Mouse (Mus musculus) myocyte (in vitro differentiated cells): ENCODE data around the gene Abca5. TPM values are rescaled to one million over a fixed set of nuclear protein-coding genes. Genes with fewer than 3 reads are reported as not detected.
A peak's percentile ranks its signal among the peaks of the same experiment; 100 is the strongest.

Source experiments
- H3K27me3 ChIP-seq: one replicate; pipeline ENCODE4 v1.6.1; 2011; ENCODE audit not compliant: control insufficient read depth, insufficient read depth, insufficient read length
- H3K36me3 ChIP-seq: one replicate; pipeline ENCODE4 v1.6.1; 2011; ENCODE audit not compliant: control insufficient read depth, insufficient read depth
- H3K4me2 ChIP-seq: one replicate; pipeline ENCODE4 v1.6.1; 2011; ENCODE audit warnings: low read depth, control low read depth
- H3K4me3 ChIP-seq: one replicate; pipeline ENCODE4 v1.5.1; 2011; ENCODE audit warnings: mild to moderate bottlenecking, control low read depth, moderate library complexity
- H3K79me2 ChIP-seq: one replicate; pipeline ENCODE4 v1.6.1; 2011; ENCODE audit not compliant: control insufficient read depth, insufficient read depth
- H3ac ChIP-seq: one replicate; pipeline ENCODE4 v1.6.1; 2011; ENCODE audit not compliant: control insufficient read depth, insufficient read length
- CEBPB ChIP-seq: IDR thresholded peaks from 2 replicates; pipeline ENCODE4 v1.6.1; 2011; ENCODE audit warnings: mild to moderate bottlenecking, moderate library complexity; ENCODE audit not compliant: poor library complexity, insufficient read depth, severe bottlenecking
- E2F4 ChIP-seq: IDR thresholded peaks from one replicate; pipeline ENCODE4 v1.6.1; 2011; ENCODE audit warnings: mild to moderate bottlenecking, control low read depth, moderate library complexity; ENCODE audit not compliant: insufficient read depth
- MAX ChIP-seq: IDR thresholded peaks from one replicate; pipeline ENCODE4 v1.6.1; 2011; ENCODE audit warnings: low read depth, mild to moderate bottlenecking, control low read depth
- MYOD1 ChIP-seq, 3 experiments: IDR thresholded peaks; one replicate each; pipeline ENCODE4 v1.6.1; 2011; ENCODE audit warnings: control low read depth in 2 of 3, low read depth in 2 of 3, mild to moderate bottlenecking in 2 of 3, moderate library complexity in 1 of 3; ENCODE audit not compliant: insufficient read length in 2 of 3, control insufficient read depth in 1 of 3
- MYOG ChIP-seq, 3 experiments: IDR thresholded peaks; one replicate each; pipeline ENCODE4 v1.6.1; 2011; ENCODE audit warnings: control low read depth in 2 of 3, low read depth in 2 of 3, mild to moderate bottlenecking in 2 of 3; ENCODE audit not compliant: insufficient read length in 2 of 3, control insufficient read depth in 1 of 3, insufficient read depth in 1 of 3
- POLR2A ChIP-seq: IDR thresholded peaks from one replicate; pipeline ENCODE4 v1.6.1; 2011; ENCODE audit warnings: low read depth, mild to moderate bottlenecking, control low read depth, moderate library complexity; ENCODE audit not compliant: insufficient read length
- POLR2AphosphoS2 ChIP-seq: IDR thresholded peaks from one replicate; pipeline ENCODE4 v1.6.1; 2011; ENCODE audit warnings: low read depth, control low read depth; ENCODE audit not compliant: insufficient read length
- REST ChIP-seq: IDR thresholded peaks from one replicate; pipeline ENCODE4 v1.6.1; 2011; ENCODE audit warnings: mild to moderate bottlenecking, control low read depth, moderate library complexity; ENCODE audit not compliant: insufficient read depth, insufficient read length
- SRF ChIP-seq: IDR thresholded peaks from one replicate; pipeline ENCODE4 v1.6.1; 2011; ENCODE audit warnings: low read depth; ENCODE audit not compliant: control insufficient read depth, insufficient read length
- TCF12 ChIP-seq: IDR thresholded peaks from one replicate; pipeline ENCODE4 v1.6.1; 2011; ENCODE audit warnings: mild to moderate bottlenecking, control low read depth; ENCODE audit not compliant: poor library complexity, insufficient read depth, severe bottlenecking
- TCF3 ChIP-seq: IDR thresholded peaks from one replicate; pipeline ENCODE4 v1.6.1; 2011; ENCODE audit warnings: low read depth, control low read depth; ENCODE audit not compliant: insufficient read length
- USF1 ChIP-seq: IDR thresholded peaks from one replicate; pipeline ENCODE4 v1.6.1; 2011; ENCODE audit warnings: low read depth, mild to moderate bottlenecking, control low read depth, moderate library complexity
- polyA plus RNA-seq: library from polyadenylated mRNA; unstranded; fragments of >200 nt; fragmentation: generic; extraction: Trizol; gene quantifications from one replicate; pipeline ENCODE4 v1.2.1, GENCODE M21; 2012; ENCODE audit warnings: missing spikeins

Abca5 gene
- polyA plus RNA-seq, 1 experiment: 2.9 TPM

DNA sequence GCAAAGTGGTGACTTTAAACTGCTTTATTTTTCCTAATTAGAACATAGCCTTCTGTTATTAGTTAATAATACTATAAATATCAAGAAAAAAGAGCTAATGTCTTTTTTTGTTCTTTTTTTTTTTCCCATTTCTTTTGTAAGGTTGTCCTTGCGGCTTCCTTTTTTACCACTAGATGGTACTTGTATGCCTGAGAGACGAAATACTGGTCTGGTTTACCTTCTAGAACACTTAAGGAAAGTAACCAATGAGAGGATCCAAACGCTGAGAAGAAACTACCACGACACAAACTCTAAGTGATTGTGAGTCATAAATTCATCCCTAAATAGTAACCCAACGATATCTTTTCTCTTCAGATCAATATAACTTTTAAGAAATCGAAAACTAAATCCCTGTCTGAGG lies 10.3 kb upstream of the Abca5 start:
- no peaks in the 10 kb centered on the region for H3K27me3 ChIP-seq
- no peaks in the 10 kb centered on the region for H3K79me2 ChIP-seq
- no peaks in the 10 kb centered on the region for H3K36me3 ChIP-seq
- H3K4me3 ChIP-seq: no peak overlapping the region
- no peak overlapping the region for H3K4me2 ChIP-seq
- TF ChIP-seq MYOG (IDR thresholded peaks at IDR 0.05; ENCODE audit: control insufficient read depth in 1 of 3, insufficient read depth in 1 of 3, insufficient read length in 2 of 3, low read depth in 2 of 3) (no peak), E2F4 (no peak), TCF3 (no peak), TCF12 (no peak), MYOD1 (IDR thresholded peaks at IDR 0.05; ENCODE audit: control insufficient read depth in 1 of 3, insufficient read length in 2 of 3, low read depth in 2 of 3) (no peak), MAX (no peak), USF1 (no peak), CEBPB (no peak), POLR2AphosphoS2 (no peak), SRF (no peak), POLR2A (no peak), REST (no peak)
- H3ac ChIP-seq: no peak overlapping the region

DNA sequence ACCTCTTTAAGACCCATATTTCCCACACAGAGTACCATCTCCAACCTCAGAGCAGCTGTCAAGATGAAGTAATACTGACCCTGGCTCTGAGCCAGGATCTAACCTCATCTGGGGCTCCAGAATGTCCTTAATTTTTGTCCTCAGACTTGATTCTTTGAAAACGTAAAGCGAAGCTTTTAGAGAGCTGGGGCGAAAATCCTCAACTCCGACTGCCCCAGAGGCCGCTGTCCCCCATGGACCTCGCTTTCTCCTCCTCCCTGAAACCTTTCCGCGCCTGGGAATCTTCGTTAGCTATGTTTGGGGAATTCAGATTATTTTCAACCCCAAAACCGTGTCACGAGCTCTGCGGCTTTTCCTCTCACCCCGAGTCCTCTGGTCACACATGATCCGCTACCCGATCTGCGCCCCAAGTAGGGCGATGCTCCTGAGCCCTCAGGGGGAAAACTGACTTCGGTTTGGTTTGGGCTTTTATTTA lies 665 bp downstream of the Abca5 start:
- no peaks in the 10 kb centered on the region for H3K27me3 ChIP-seq
- peaks cover 6% of the 10 kb centered on the region for H3K79me2 ChIP-seq
- H3ac ChIP-seq: peak overlapping the region; percentile 31
- peak overlapping the region; percentile 94 for H3K4me2 ChIP-seq
- peak in 1 of 3 experiments; percentile 21 for TF ChIP-seq MYOD1 (IDR thresholded peaks at IDR 0.05; ENCODE audit: control insufficient read depth in 1 of 3, insufficient read length in 2 of 3, low read depth in 2 of 3)
- TF ChIP-seq MYOG (IDR thresholded peaks at IDR 0.05; ENCODE audit: control insufficient read depth in 1 of 3, insufficient read depth in 1 of 3, insufficient read length in 2 of 3, low read depth in 2 of 3): peak in 1 of 3 experiments; percentile 18
- no peak for TF ChIP-seq E2F4
- TF ChIP-seq TCF12: no peak
- TF ChIP-seq CEBPB: peak; percentile 62; the same call in 1 of the 2 replicates
- TF ChIP-seq TCF3: no peak
- no peak for TF ChIP-seq POLR2A
- peak overlapping the region; percentile 52 for H3K4me3 ChIP-seq
- H3K36me3 ChIP-seq: no peaks in the 10 kb centered on the region

DNA sequence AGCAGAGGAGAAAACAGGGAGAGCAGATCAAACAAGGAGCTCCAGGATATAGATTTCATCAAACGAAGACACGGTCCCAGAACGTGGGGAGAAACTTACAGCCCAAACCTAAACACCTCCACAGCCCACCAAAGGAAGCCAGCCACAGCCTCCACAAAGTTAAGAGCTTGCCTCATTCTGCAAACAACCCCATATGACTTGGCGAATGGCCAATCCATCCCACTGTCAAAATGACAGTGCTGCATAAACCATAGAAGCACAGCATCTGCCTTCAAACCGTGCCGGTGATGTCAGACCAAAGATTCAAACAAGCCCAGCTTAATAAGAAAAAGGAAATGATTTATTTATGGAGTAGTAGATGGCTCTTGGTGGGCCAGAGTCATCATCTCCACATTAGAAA lies 7.4 kb downstream of the Abca5 start:
- H3ac ChIP-seq: no peak overlapping the region
- H3K36me3 ChIP-seq: no peaks in the 10 kb centered on the region
- TF ChIP-seq TCF3 (no peak), CEBPB (no peak)
- H3K79me2 ChIP-seq: peaks cover 6% of the 10 kb centered on the region
- no peak overlapping the region for H3K4me3 ChIP-seq
- H3K4me2 ChIP-seq: no peak overlapping the region
- no peaks in the 10 kb centered on the region for H3K27me3 ChIP-seq

DNA sequence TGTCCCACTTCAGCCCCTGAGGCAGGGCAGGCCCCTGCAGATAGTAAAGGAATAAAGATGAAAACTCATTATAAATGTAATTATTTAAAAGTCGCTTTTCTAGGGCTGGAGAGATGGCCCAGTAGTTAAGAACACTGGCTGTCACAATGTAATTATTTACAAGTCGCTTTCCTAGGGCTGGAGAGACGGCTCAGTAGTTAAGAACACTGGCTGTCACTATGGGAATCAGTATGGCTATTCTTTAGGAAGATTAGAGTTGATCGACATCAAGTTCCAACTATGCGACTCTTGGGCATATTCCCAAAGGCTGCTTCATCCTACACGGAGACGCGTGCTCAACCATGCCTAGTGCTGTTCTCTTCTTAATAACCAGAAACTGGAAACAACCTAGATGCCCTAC lies 15.2 kb downstream of the Abca5 start:
- no peaks in the 10 kb centered on the region for H3K79me2 ChIP-seq

DNA sequence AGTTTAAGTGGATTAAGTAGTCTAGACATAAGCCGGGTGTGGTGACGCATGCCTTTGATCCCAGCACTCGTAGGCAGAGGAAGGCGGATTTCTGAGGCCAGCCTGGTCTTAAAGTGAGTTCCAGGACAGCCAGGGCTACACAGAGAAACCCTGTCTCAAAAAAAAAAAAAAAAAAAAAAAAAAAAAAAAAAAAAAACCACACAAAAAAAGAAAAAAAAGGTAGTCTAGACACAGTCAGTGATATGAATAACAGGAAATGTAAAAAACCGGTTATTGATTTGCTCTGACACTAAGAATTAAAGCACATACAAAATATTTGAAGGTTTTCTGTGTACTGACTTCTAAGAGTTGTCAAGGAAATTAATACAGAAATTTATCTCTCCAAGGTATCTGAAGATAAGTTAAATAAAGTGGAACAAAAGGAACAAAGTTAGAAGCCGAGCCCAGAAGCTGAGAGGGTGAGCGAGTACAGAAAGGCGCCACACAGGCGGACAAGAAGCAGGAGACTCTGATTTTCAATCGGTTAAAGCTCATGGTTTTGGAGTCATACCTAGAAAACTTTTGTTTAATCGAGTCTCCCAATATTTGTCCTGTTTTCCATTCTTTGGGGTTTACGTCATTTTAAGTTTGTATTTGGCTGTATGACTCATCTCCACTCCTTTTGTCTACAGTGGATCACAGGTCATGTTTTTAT lies 30.9 kb downstream of the Abca5 start:
- no peak overlapping the region for H3K4me2 ChIP-seq
- H3K27me3 ChIP-seq: no peaks in the 10 kb centered on the region
- no peak overlapping the region for H3K4me3 ChIP-seq
- TF ChIP-seq SRF: no peak
- TF ChIP-seq CEBPB: no peak
- TF ChIP-seq MYOD1 (IDR thresholded peaks at IDR 0.05; ENCODE audit: control insufficient read depth in 1 of 3, insufficient read length in 2 of 3, low read depth in 2 of 3): no peak
- no peak for TF ChIP-seq TCF3
- no peak for TF ChIP-seq TCF12
- no peak for TF ChIP-seq POLR2A
- no peak for TF ChIP-seq USF1
- TF ChIP-seq POLR2AphosphoS2: no peak
- TF ChIP-seq MYOG (IDR thresholded peaks at IDR 0.05; ENCODE audit: control insufficient read depth in 1 of 3, insufficient read depth in 1 of 3, insufficient read length in 2 of 3, low read depth in 2 of 3): no peak
- no peak for TF ChIP-seq E2F4
- no peak for TF ChIP-seq REST
- no peak for TF ChIP-seq MAX
- H3K36me3 ChIP-seq: peaks cover 15% of the 10 kb centered on the region
- H3K79me2 ChIP-seq: no peaks in the 10 kb centered on the region
- no peak overlapping the region for H3ac ChIP-seq

More for the DNA sequence above, 15.2 kb downstream of the Abca5 start:
- H3K36me3 ChIP-seq: no peaks in the 10 kb centered on the region
- no peak for TF ChIP-seq POLR2AphosphoS2
- no peak for TF ChIP-seq SRF
- TF ChIP-seq CEBPB: no peak
- no peak for TF ChIP-seq POLR2A
- no peak for TF ChIP-seq E2F4
- TF ChIP-seq MYOD1 (IDR thresholded peaks at IDR 0.05; ENCODE audit: control insufficient read depth in 1 of 3, insufficient read length in 2 of 3, low read depth in 2 of 3): no peak
- TF ChIP-seq TCF3: no peak
- no peaks in the 10 kb centered on the region for H3K27me3 ChIP-seq
- H3ac ChIP-seq: no peak overlapping the region
- H3K4me2 ChIP-seq: no peak overlapping the region
- H3K4me3 ChIP-seq: no peak overlapping the region
